Mouse (Mus musculus): ENCODE measurements at regions not wholly inside any gene's neighbourhood (a gene's known extent, or its start where the extent isn't known, plus 50 kb on each side); places are given as distances from the start of the nearest gene placed in this dataset.

GRCm38 (mm10) chr9:47307752-47308500, 222.0 kb upstream of the Cadm1 start:
- TF ChIP-seq CTCF (conservative IDR thresholded peaks at IDR 0.05; ENCODE audit: low read length) (no peak), NANOG (IDR thresholded peaks at IDR 0.05; ENCODE audit: borderline replicate concordance, low read length) (no peak)

All from E14TG2a.4 (cell line).